10 mouse cellular contexts compared by ENCODE assay signal in the genomic region with DNA sequence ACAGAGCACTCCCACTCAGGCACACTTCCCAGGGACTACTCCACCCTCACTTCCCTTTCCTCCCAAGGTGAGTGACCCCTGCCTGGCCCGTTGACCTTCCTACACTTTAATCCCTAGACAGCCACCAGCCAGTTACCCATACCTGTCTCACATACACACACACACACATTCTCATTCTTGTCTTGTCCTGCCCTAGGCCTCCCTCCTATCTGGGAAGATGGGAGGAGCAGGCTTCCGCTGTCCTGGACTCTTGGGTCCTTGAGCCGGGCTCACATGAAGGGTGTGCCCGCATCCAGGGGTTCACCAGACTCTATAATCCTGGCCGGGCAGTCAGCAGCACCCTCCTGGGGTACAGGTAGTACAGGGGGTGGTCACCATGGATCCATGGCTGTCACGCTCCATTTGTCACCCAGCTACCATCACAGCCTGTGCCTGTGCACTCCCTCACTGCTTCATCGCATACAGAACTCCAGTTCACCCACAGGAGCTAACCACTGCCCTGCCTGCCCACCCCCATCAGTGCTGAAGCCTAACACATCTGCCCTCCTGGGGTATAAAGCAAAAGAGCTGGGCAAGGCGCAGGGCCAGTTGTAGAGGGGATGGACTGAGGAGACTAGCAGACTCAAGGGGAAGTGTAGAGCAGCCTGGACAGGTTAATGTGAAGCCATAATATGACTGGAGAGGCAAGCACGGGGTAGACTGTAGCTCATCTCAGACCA. TPM values are rescaled to one million over a fixed set of nuclear protein-coding genes. Genes with fewer than 3 reads are reported as not detected.
A peak's percentile ranks its signal among the peaks of the same experiment; 100 is the strongest.
DNase-seq lines count a peak whose midpoint lies in the region; ATAC-seq and TF ChIP-seq lines count a peak whose summit lies in the region.
"Had no signal": no experiment of that assay in that cellular context is flagged by ENCODE, and none has a peak within 500 bp of the region (broad histone marks: within the 10 kb centered on the region; RNA-seq: fewer than 3 reads in every experiment).

No protein-coding gene starts in this region.

- peak overlapping the region; percentile 89 for H3K27ac ChIP-seq in heart, embryonic 10.5 days
- no peak overlapping the region for H3K27ac ChIP-seq in hindbrain, embryonic 12.5 days
- peak overlapping the region; percentile 90 for H3K27ac ChIP-seq in liver, postnatal 0 days (ENCODE audit: low read depth)

- no peak overlapping the region; the same call in 1 of the 2 replicates for H3K9ac ChIP-seq in hindbrain, embryonic 12.5 days
- H3K9ac ChIP-seq in liver, postnatal 0 days (replicated peaks): peak overlapping the region; percentile 65

- 63% methylated on average over 9 of the region's 9 CpGs for WGBS in heart, embryonic 10.5 days
- 67% methylated on average over 9 of the region's 9 CpGs for WGBS in hindbrain, embryonic 12.5 days
- WGBS in liver, postnatal 0 days (ENCODE audit: insufficient replicate concordance): 61% methylated on average over 9 of the region's 9 CpGs

- peaks cover 43% of the 10 kb centered on the region for H3K36me3 ChIP-seq in heart, embryonic 10.5 days
- H3K36me3 ChIP-seq in E14TG2a.4 (ENCODE audit: insufficient read depth, low read length): peaks cover 54% of the 10 kb centered on the region
- H3K36me3 ChIP-seq in hindbrain, embryonic 12.5 days: 0 out of 2 replicates have a peak, but pooled peaks cover 6% of the 10 kb centered on the region
- H3K36me3 ChIP-seq in liver, postnatal 0 days (replicated peaks; ENCODE audit: insufficient read depth, low read length): peaks cover 18% of the 10 kb centered on the region

- TF ChIP-seq EP300 in liver, postnatal 0 days (IDR thresholded peaks at IDR 0.05; ENCODE audit: low read depth): no peak

- no peak for DNase-seq in heart, embryonic 10.5 days (ENCODE audit: low spot score)
- no peak for DNase-seq in heart, adult 18-20 months
- peak; percentile 16 for DNase-seq in liver, postnatal 0 days
- DNase-seq in right cerebral cortex, postnatal 36 days (ENCODE audit: low spot score in 2 of 2): no peak
- no peak for DNase-seq in layer of hippocampus, postnatal 36 days
- no peak for DNase-seq in cerebellum, postnatal 14 days
- DNase-seq: gastrocnemius, postnatal 10 days had no signal

- peak overlapping the region; percentile 65; the same call in 1 of the 2 replicates for H3K4me2 ChIP-seq in hindbrain, embryonic 12.5 days (replicated peaks)
- H3K4me2 ChIP-seq in liver, postnatal 0 days (ENCODE audit: low read depth, low read length): peak overlapping the region; percentile 84

- no peaks in the 10 kb centered on the region for H3K9me3 ChIP-seq in heart, embryonic 10.5 days
- H3K9me3 ChIP-seq in E14TG2a.4 (ENCODE audit: low read length): no peaks in the 10 kb centered on the region
- H3K9me3 ChIP-seq in hindbrain, embryonic 12.5 days (replicated peaks): no peaks in the 10 kb centered on the region
- no peaks in the 10 kb centered on the region for H3K9me3 ChIP-seq in liver, postnatal 0 days (ENCODE audit: low read length)

- ATAC-seq in hindbrain, embryonic 12.5 days (ENCODE audit: low FRiP score): peak; percentile 46
- 0 out of 2 replicates have a peak, but pooled peaks have one; percentile 0 for ATAC-seq in liver, postnatal 0 days

- H3K4me3 ChIP-seq in heart, embryonic 10.5 days: peak overlapping the region; percentile 60; the same call in 1 of the 2 replicates
- peak overlapping the region; percentile 66 for H3K4me3 ChIP-seq in E14TG2a.4 (replicated peaks; ENCODE audit: low read length)
- H3K4me3 ChIP-seq in hindbrain, embryonic 12.5 days: no peak overlapping the region; the same call in 1 of the 2 replicates
- no peak overlapping the region for H3K4me3 ChIP-seq in liver, postnatal 0 days (ENCODE audit: low read depth, low read length)

- no peaks in the 10 kb centered on the region; the same call in 1 of the 2 replicates for H3K27me3 ChIP-seq in heart, embryonic 10.5 days (ENCODE audit: insufficient read depth, poor library complexity, severe bottlenecking)
- peaks cover 12% of the 10 kb centered on the region for H3K27me3 ChIP-seq in E14TG2a.4 (ENCODE audit: insufficient read depth, low read length)
- H3K27me3 ChIP-seq in hindbrain, embryonic 12.5 days: peaks cover 9% of the 10 kb centered on the region; the same call in 1 of the 2 replicates
- no peaks in the 10 kb centered on the region for H3K27me3 ChIP-seq in liver, postnatal 0 days (ENCODE audit: insufficient read depth, low read length)

- TF ChIP-seq CTCF in E14TG2a.4 (conservative IDR thresholded peaks at IDR 0.05; ENCODE audit: low read length): no peak
- TF ChIP-seq CTCF in liver, postnatal 0 days (IDR thresholded peaks at IDR 0.05; ENCODE audit: low read depth): no peak

- H3K4me1 ChIP-seq in heart, embryonic 10.5 days: peaks cover 32% of the 10 kb centered on the region
- peaks cover 83% of the 10 kb centered on the region for H3K4me1 ChIP-seq in E14TG2a.4 (replicated peaks; ENCODE audit: low read depth, low read length)
- peaks cover 17% of the 10 kb centered on the region for H3K4me1 ChIP-seq in hindbrain, embryonic 12.5 days
- H3K4me1 ChIP-seq in liver, postnatal 0 days (ENCODE audit: insufficient read depth): peaks cover 18% of the 10 kb centered on the region

RNA-seq across cellular contexts. Expression of a gene that starts 6.7 kb away (rescaled TPM):
- 202 and 273 TPM in 2 replicates for polyA plus RNA-seq in heart, embryonic 10.5 days (2016; fragmentation: Nextera tagmentation; extraction: Ambion mirVana)
- total RNA-seq in heart, adult 18-20 months (2021): 10 to 100 TPM; 14.1 to 15.0 TPM
- polyA plus RNA-seq in hindbrain, embryonic 12.5 days (2016; fragmentation: Nextera tagmentation; extraction: Ambion mirVana): 109 and 115 TPM in 2 replicates
- 317 and 319 TPM in 2 replicates for polyA plus RNA-seq in liver, postnatal 0 days (2015; fragmentation: Nextera tagmentation; extraction: Ambion mirVana)
- total RNA-seq in layer of hippocampus, postnatal 36 days (2021): 10 to 100 TPM; 13.4 to 14.2 TPM

RNA-seq across cellular contexts. Expression of a gene that starts 21.9 kb away (rescaled TPM):
- polyA plus RNA-seq in heart, embryonic 10.5 days (2016; fragmentation: Nextera tagmentation; extraction: Ambion mirVana): 684 and 1,078 TPM in 2 replicates
- 100 to 1,000 TPM in 1 of 2 experiments, 10 to 100 TPM in 1; 98.0 to 107 TPM for total RNA-seq in heart, adult 18-20 months (2021)
- 2,216 and 2,474 TPM in 2 replicates for polyA plus RNA-seq in hindbrain, embryonic 12.5 days (2016; fragmentation: Nextera tagmentation; extraction: Ambion mirVana)
- 647 and 656 TPM in 2 replicates for polyA plus RNA-seq in liver, postnatal 0 days (2015; fragmentation: Nextera tagmentation; extraction: Ambion mirVana)
- 100 to 1,000 TPM; 263 to 275 TPM for total RNA-seq in layer of hippocampus, postnatal 36 days (2021)

RNA-seq across cellular contexts. Expression of a gene that starts 24.3 kb away (rescaled TPM):
- 33.3 and 37.1 TPM in 2 replicates for polyA plus RNA-seq in heart, embryonic 10.5 days (2016; fragmentation: Nextera tagmentation; extraction: Ambion mirVana)
- total RNA-seq in heart, adult 18-20 months (2021): 1 to 10 TPM; 5.2 to 7.8 TPM
- 48.8 and 49.1 TPM in 2 replicates for polyA plus RNA-seq in hindbrain, embryonic 12.5 days (2016; fragmentation: Nextera tagmentation; extraction: Ambion mirVana)
- polyA plus RNA-seq in liver, postnatal 0 days (2015; fragmentation: Nextera tagmentation; extraction: Ambion mirVana): 3.9 and 5.1 TPM in 2 replicates
- 10 to 100 TPM; 19.4 to 21.9 TPM for total RNA-seq in layer of hippocampus, postnatal 36 days (2021)

RNA-seq across cellular contexts. Expression of a gene that starts 31.4 kb away (rescaled TPM):
- 0.67 and 1.1 TPM in 2 replicates for polyA plus RNA-seq in heart, embryonic 10.5 days (2016; fragmentation: Nextera tagmentation; extraction: Ambion mirVana)
- 1 to 10 TPM; 1.9 to 3.7 TPM for total RNA-seq in heart, adult 18-20 months (2021)
- 1.7 and 2.1 TPM in 2 replicates for polyA plus RNA-seq in hindbrain, embryonic 12.5 days (2016; fragmentation: Nextera tagmentation; extraction: Ambion mirVana)
- polyA plus RNA-seq in liver, postnatal 0 days (2015; fragmentation: Nextera tagmentation; extraction: Ambion mirVana): 0.21 and 0.34 TPM in 2 replicates
- 1 to 10 TPM; 8.2 to 9.7 TPM for total RNA-seq in layer of hippocampus, postnatal 36 days (2021)
- total RNA-seq: monocyte, adult 5-6 weeks had no signal

Comparison
In these comparisons a context has a peak if more than half of its experiments do, and no peak if none do; other contexts are left out.
1. H3K4me3 ChIP-seq: peak in heart, embryonic 10.5 days (single experiment) and E14TG2a.4 (single experiment); none in hindbrain, embryonic 12.5 days (single experiment) and liver, postnatal 0 days (single experiment).